Mouse (Mus musculus): ENCODE results near the gene Ntpcr.

- TF ChIP-seq ETS1 (conservative IDR thresholded peaks at IDR 0.05; ENCODE audit: low read depth, low read length) (no peak), USF1 (IDR thresholded peaks at IDR 0.05; ENCODE audit: low read depth, low read length) (no peak), CTCF (conservative IDR thresholded peaks at IDR 0.05 in 1 of 2, IDR thresholded peaks at IDR 0.05 in 1 of 2; ENCODE audit: low read depth in 2 of 2, low read length in 2 of 2) (no peak), MEF2A (IDR thresholded peaks at IDR 0.05; ENCODE audit: borderline replicate concordance, low read depth, low read length) (no peak), ZNF384 (IDR thresholded peaks at IDR 0.05; ENCODE audit: low read depth, low read length) (no peak), SIN3A (IDR thresholded peaks at IDR 0.05; ENCODE audit: low read length) (no peak), POLR2A (IDR thresholded peaks at IDR 0.05; ENCODE audit: low read depth, low read length) (no peak), MXI1 (IDR thresholded peaks at IDR 0.05; ENCODE audit: low read depth, low read length) (no peak), E2F4 (IDR thresholded peaks at IDR 0.05; ENCODE audit: insufficient replicate concordance, low read depth, low read length) (no peak), EP300 (IDR thresholded peaks at IDR 0.05; ENCODE audit: low read length) (no peak), TCF12 (IDR thresholded peaks at IDR 0.05; ENCODE audit: low read depth, low read length) (no peak), POLR2AphosphoS2 (IDR thresholded peaks at IDR 0.05; ENCODE audit: low read depth, low read length) (no peak), USF2 (conservative IDR thresholded peaks at IDR 0.05; ENCODE audit: low read depth, low read length) (no peak), MAZ (IDR thresholded peaks at IDR 0.05; ENCODE audit: low read depth, low read length) (no peak)
Observed at GRCm38 (mm10) chr8:125690961-125691360, 38.8 kb upstream of the Ntpcr start.

All from CH12.LX (cell line).